Mouse (Mus musculus) midbrain, embryonic 11.5 days (tissue): ENCODE measurements at regions not wholly inside any gene's neighbourhood (a gene's known extent, or its start where the extent isn't known, plus 50 kb on each side); places are given as distances from the start of the nearest gene placed in this dataset. TPM values are rescaled to one million over a fixed set of nuclear protein-coding genes. Genes with fewer than 3 reads are reported as not detected.

Experiments used
- microRNA-seq: library from miRNA; unstranded; fragments of <30 nt; microRNA quantifications from one replicate; pipeline ENCODE4, GENCODE M21; 2017

Small RNA genes in the stretch of these regions (microRNA-seq; reads per million reads assigned to microRNA genes)
- gene Gm25748: not detected
